Mouse (Mus musculus): ENCODE results near the gene Incenp. TPM values are rescaled to one million over a fixed set of nuclear protein-coding genes. Genes with fewer than 3 reads are reported as not detected.

Incenp gene
- polyA plus RNA-seq (2012; rRNA removed), result 16.3 and 16.7 TPM in 2 replicates

GRCm38 (mm10) chr19:9899072-9899779 lies at the start of gene Incenp:
Incenp (minus strand) TSS chr19:9899551.
- TF ChIP-seq POLR2A (IDR thresholded peaks at IDR 0.05; ENCODE audit: borderline replicate concordance, insufficient read depth, low read length), result peak; percentile 91; the same call in 1 of the 2 replicates
- TF ChIP-seq CTCF (IDR thresholded peaks at IDR 0.05; ENCODE audit: borderline replicate concordance, insufficient read depth, low read depth, low read length), result no peak
- H3K4me3 ChIP-seq (replicated peaks; ENCODE audit: insufficient read depth, low read depth, low read length), result peak within 1 kb of the TSS; percentile 69
- no peak within 1 kb of the TSS for H3K27ac ChIP-seq (ENCODE audit: insufficient read depth, low read length)
- under 1% methylated on average over 58 of the region's 58 CpGs for WGBS
- H3K27me3 ChIP-seq (ENCODE audit: control insufficient read depth, insufficient read depth, low read length), result no peaks in the 10 kb centered on the region
- H3K4me1 ChIP-seq (ENCODE audit: control insufficient read depth, insufficient read depth, low read length), result peaks cover 2% of the 10 kb centered on the region
- peak; percentile 90 to 95 for DNase-seq

DNA sequence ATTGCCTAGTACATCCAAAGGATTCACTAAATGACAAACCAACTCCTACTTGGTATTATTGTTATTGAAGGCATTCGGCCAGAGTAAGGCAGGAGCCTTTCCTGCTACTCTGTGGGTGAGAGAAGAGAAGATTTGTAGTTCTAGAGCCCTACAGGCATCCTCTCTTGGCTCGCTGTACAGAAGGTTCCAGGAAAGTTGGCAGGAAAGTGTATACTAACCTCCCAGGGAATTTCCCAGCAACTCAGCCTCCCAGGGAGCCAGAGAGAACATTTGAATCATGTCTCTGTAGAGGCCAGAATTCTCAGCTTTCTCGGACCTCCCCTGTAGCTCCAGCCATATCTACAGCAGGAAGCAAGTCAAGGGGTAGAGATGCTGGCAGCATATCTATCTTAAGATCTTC lies 47.6 kb upstream of the Incenp start:
- Histone ChIP-seq H3K27ac (ENCODE audit: insufficient read depth, low read length) (no peak overlapping the region), H3K4me1 (ENCODE audit: control insufficient read depth, insufficient read depth, low read length) (no peaks in the 10 kb centered on the region), H3K4me3 (replicated peaks; ENCODE audit: insufficient read depth, low read depth, low read length) (no peak overlapping the region), H3K27me3 (ENCODE audit: control insufficient read depth, insufficient read depth, low read length) (no peaks in the 10 kb centered on the region)
- DNase-seq, result no peak
- TF ChIP-seq POLR2A (IDR thresholded peaks at IDR 0.05; ENCODE audit: borderline replicate concordance, insufficient read depth, low read length) (no peak), CTCF (IDR thresholded peaks at IDR 0.05; ENCODE audit: borderline replicate concordance, insufficient read depth, low read depth, low read length) (no peak)
- 57% methylated on average over 3 of the region's 3 CpGs for WGBS

DNA sequence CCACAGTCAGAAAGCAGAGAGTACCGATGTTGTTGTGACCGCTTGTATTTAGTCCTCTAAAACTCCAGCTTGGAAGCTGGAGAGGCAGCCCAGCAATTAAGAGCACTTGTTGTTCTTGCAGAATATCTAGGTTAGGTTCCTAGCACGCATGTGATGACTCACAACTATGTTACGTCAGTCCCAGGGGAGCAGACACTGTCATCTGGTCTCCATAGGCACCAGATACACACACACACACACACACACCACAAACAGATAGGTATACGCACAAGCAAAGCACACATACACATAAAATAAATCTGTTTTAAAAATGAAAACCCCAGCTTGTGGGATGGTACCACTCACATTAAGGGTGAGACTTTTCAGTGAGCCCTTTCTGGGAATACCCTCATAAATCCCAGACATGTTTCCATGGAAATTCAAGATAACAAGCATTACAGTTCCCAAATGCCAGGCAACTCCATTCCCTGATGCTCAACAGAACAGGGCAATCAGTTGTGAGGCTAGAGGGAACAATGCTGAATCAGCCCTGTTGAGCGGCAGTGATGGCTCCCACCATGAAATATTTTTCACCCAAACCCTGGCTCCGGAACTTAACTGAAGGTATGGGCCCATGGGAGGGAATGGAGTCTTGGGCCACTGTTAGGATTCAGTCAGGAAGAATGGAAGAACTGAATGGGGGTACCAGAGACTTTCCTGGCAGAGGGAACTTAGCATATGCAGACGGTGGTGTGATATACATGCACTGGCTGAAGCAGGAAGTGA lies 46.6 kb upstream of the Incenp start:
- Histone ChIP-seq H3K4me1 (ENCODE audit: control insufficient read depth, insufficient read depth, low read length) (no peaks in the 10 kb centered on the region), H3K27me3 (ENCODE audit: control insufficient read depth, insufficient read depth, low read length) (no peaks in the 10 kb centered on the region), H3K27ac (ENCODE audit: insufficient read depth, low read length) (no peak overlapping the region), H3K4me3 (replicated peaks; ENCODE audit: insufficient read depth, low read depth, low read length) (no peak overlapping the region)
- WGBS, result 91% methylated on average over 8 of the region's 8 CpGs
- no peak for TF ChIP-seq CTCF (IDR thresholded peaks at IDR 0.05; ENCODE audit: borderline replicate concordance, insufficient read depth, low read depth, low read length)
- no peak for TF ChIP-seq POLR2A (IDR thresholded peaks at IDR 0.05; ENCODE audit: borderline replicate concordance, insufficient read depth, low read length)
- no peak for DNase-seq

GRCm38 (mm10) chr19:9942539-9943533 lies 43.5 kb upstream of the Incenp start:
- H3K4me3 ChIP-seq (replicated peaks; ENCODE audit: insufficient read depth, low read depth, low read length), result no peak overlapping the region
- TF ChIP-seq CTCF (IDR thresholded peaks at IDR 0.05; ENCODE audit: borderline replicate concordance, insufficient read depth, low read depth, low read length) (no peak), POLR2A (IDR thresholded peaks at IDR 0.05; ENCODE audit: borderline replicate concordance, insufficient read depth, low read length) (no peak)
- 53% methylated on average over 10 of the region's 10 CpGs for WGBS
- H3K27ac ChIP-seq (ENCODE audit: insufficient read depth, low read length), result no peak overlapping the region; the same call in 1 of the 2 replicates
- no peaks in the 10 kb centered on the region for H3K4me1 ChIP-seq (ENCODE audit: control insufficient read depth, insufficient read depth, low read length)
- DNase-seq, result no peak
- no peaks in the 10 kb centered on the region for H3K27me3 ChIP-seq (ENCODE audit: control insufficient read depth, insufficient read depth, low read length)

- no peaks in the 10 kb centered on the region for H3K4me1 ChIP-seq (ENCODE audit: control insufficient read depth, insufficient read depth, low read length)
- peak overlapping the region; percentile 47; the same call in 1 of the 2 replicates for H3K27ac ChIP-seq (ENCODE audit: insufficient read depth, low read length)
- no peak for DNase-seq
- no peak overlapping the region for H3K4me3 ChIP-seq (replicated peaks; ENCODE audit: insufficient read depth, low read depth, low read length)
- no peaks in the 10 kb centered on the region for H3K27me3 ChIP-seq (ENCODE audit: control insufficient read depth, insufficient read depth, low read length)
- 69% methylated on average over 1 of the region's 1 CpGs for WGBS
- TF ChIP-seq CTCF (IDR thresholded peaks at IDR 0.05; ENCODE audit: borderline replicate concordance, insufficient read depth, low read depth, low read length) (no peak), POLR2A (IDR thresholded peaks at IDR 0.05; ENCODE audit: borderline replicate concordance, insufficient read depth, low read length) (no peak)
Measured at GRCm38 (mm10) chr19:9941809-9942208, 42.5 kb upstream of the Incenp start.

DNA sequence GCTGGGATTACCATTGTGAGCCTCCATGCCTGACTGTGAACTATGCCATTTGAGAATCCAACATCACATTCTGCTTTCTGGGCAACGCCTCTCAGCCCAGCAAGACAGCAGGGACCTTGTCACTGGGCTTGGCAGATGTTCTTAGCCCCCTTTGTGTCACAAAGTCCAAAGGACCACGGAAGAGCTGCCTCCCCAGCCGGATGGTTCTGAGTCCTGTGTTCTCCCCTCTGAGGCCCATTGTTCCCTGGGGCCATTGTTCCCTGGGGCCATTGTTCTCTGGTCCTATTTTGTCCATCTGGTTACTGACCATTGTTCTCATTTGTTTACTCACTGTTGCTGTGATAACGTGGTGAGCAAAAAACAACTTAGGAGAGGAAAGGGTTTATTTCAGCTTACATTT lies 41.6 kb upstream of the Incenp start:
- no peak overlapping the region; the same call in 1 of the 2 replicates for H3K27ac ChIP-seq (ENCODE audit: insufficient read depth, low read length)
- no peak for TF ChIP-seq POLR2A (IDR thresholded peaks at IDR 0.05; ENCODE audit: borderline replicate concordance, insufficient read depth, low read length)
- peak in 1 of 2 experiments; percentile 24 for DNase-seq
- no peak overlapping the region for H3K4me3 ChIP-seq (replicated peaks; ENCODE audit: insufficient read depth, low read depth, low read length)
- H3K27me3 ChIP-seq (ENCODE audit: control insufficient read depth, insufficient read depth, low read length), result no peaks in the 10 kb centered on the region
- 10% methylated on average over 4 of the region's 4 CpGs for WGBS
- no peaks in the 10 kb centered on the region for H3K4me1 ChIP-seq (ENCODE audit: control insufficient read depth, insufficient read depth, low read length)

DNA sequence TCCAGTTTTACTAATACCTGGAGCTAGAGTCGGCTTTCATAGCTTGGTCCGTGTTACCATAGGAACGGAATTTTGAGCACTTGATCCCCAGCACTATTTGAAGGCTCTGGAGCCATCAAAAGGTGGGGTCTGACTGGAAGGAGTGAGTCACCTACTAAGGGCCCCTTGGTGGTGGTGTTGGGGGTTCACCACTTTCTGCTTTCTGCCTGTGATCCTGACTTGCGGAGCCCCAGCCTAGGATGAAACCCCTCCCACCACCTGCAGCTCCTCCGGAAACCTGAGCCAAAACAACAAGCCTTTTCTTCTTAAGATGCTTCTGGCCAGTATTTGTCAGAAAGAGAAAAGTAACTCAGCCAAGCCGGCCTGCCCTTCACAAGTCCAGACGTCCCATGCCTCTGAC lies 40.5 kb upstream of the Incenp start:
- TF ChIP-seq CTCF (IDR thresholded peaks at IDR 0.05; ENCODE audit: borderline replicate concordance, insufficient read depth, low read depth, low read length) (no peak), POLR2A (IDR thresholded peaks at IDR 0.05; ENCODE audit: borderline replicate concordance, insufficient read depth, low read length) (no peak)
- Histone ChIP-seq H3K27ac (ENCODE audit: insufficient read depth, low read length) (peak overlapping the region; percentile 27; the same call in 1 of the 2 replicates), H3K4me1 (ENCODE audit: control insufficient read depth, insufficient read depth, low read length) (no peaks in the 10 kb centered on the region), H3K27me3 (ENCODE audit: control insufficient read depth, insufficient read depth, low read length) (no peaks in the 10 kb centered on the region), H3K4me3 (replicated peaks; ENCODE audit: insufficient read depth, low read depth, low read length) (no peak overlapping the region)
- 59% methylated on average over 7 of the region's 7 CpGs for WGBS
- no peak for DNase-seq
